Mouse (Mus musculus): Measurements from ENCODE around the gene Lpin2.

- peak; percentile 34; the same call in 1 of the 2 replicates for TF ChIP-seq CTCF (IDR thresholded peaks at IDR 0.05; ENCODE audit: low read depth)
- no peak for TF ChIP-seq EP300 (IDR thresholded peaks at IDR 0.05; ENCODE audit: low read depth)
Observed at GRCm38 (mm10) chr17:71199346-71199745, 17.0 kb downstream of the Lpin2 start.

Measured in liver, embryonic 14.5 days (tissue).